Mouse (Mus musculus) WW6 (cell line): ENCODE results near the gene Ppy.

Experiments used
- DNase-seq: peaks from one replicate; pipeline ENCODE4 v3.0.0-alpha.2; 2013; ENCODE audit warnings: low read depth, low spot score

Ppy gene

GRCm38 (mm10) chr11:102101219-102101618 is at the start of gene Ppy:
Ppy (minus strand) TSS chr11:102101319.
- DNase-seq, result no peak

- DNase-seq, result no peak
Measured at GRCm38 (mm10) chr11:102147213-102147989, 46.3 kb upstream of the Ppy start.

- no peak for DNase-seq
Measured at GRCm38 (mm10) chr11:102146531-102146930, 45.4 kb upstream of the Ppy start.

- DNase-seq, result no peak
Measured at GRCm38 (mm10) chr11:102146005-102146404, 44.9 kb upstream of the Ppy start.

GRCm38 (mm10) chr11:102145471-102146001 is 44.4 kb upstream of the Ppy start, which contains the start of gene Nags:
Nags (plus strand) TSS chr11:102145513.
- DNase-seq, result no peak

GRCm38 (mm10) chr11:102144957-102145470 is 43.9 kb upstream of the Ppy start:
- DNase-seq, result no peak

- DNase-seq, result no peak
Measured at GRCm38 (mm10) chr11:102142355-102142754, 41.2 kb upstream of the Ppy start.

GRCm38 (mm10) chr11:102140508-102140907 is 39.4 kb upstream of the Ppy start:
- DNase-seq, result no peak

GRCm38 (mm10) chr11:102138447-102138740 is 37.3 kb upstream of the Ppy start:
- no peak for DNase-seq

GRCm38 (mm10) chr11:102137625-102138446 is 36.7 kb upstream of the Ppy start:
- no peak for DNase-seq

- no peak for DNase-seq
Measured at GRCm38 (mm10) chr11:102134516-102134915, 33.4 kb upstream of the Ppy start.

GRCm38 (mm10) chr11:102117386-102117785 is 16.3 kb upstream of the Ppy start:
- no peak for DNase-seq

GRCm38 (mm10) chr11:102116241-102116640 is 15.1 kb upstream of the Ppy start:
- DNase-seq, result no peak

GRCm38 (mm10) chr11:102111576-102111975 is 10.5 kb upstream of the Ppy start:
- no peak for DNase-seq

GRCm38 (mm10) chr11:102107732-102108131 is 6.6 kb upstream of the Ppy start, which contains the start of gene Pyy:
Pyy (minus strand) TSS chr11:102107832.
- no peak for DNase-seq

GRCm38 (mm10) chr11:102106911-102107310 is 5.8 kb upstream of the Ppy start:
- no peak for DNase-seq

- no peak for DNase-seq
Measured at GRCm38 (mm10) chr11:102102485-102103258, 1.6 kb upstream of the Ppy start.

- DNase-seq, result peak; percentile 92
Measured at GRCm38 (mm10) chr11:102096887-102097391, 4.2 kb downstream of the Ppy start.

GRCm38 (mm10) chr11:102096446-102096845 is 4.7 kb downstream of the Ppy start:
- DNase-seq, result no peak

- no peak for DNase-seq
Measured at GRCm38 (mm10) chr11:102095676-102096075, 5.4 kb downstream of the Ppy start.

- no peak for DNase-seq
Measured at GRCm38 (mm10) chr11:102089088-102089808, 11.9 kb downstream of the Ppy start.
